Mouse (Mus musculus): ENCODE results near the gene St8sia6. TPM values are rescaled to one million over a fixed set of nuclear protein-coding genes. Genes with fewer than 3 reads are reported as not detected.

The St8sia6 gene
- polyA plus RNA-seq, 1 experiment from 2014 or later, result 0.02 TPM

DNA sequence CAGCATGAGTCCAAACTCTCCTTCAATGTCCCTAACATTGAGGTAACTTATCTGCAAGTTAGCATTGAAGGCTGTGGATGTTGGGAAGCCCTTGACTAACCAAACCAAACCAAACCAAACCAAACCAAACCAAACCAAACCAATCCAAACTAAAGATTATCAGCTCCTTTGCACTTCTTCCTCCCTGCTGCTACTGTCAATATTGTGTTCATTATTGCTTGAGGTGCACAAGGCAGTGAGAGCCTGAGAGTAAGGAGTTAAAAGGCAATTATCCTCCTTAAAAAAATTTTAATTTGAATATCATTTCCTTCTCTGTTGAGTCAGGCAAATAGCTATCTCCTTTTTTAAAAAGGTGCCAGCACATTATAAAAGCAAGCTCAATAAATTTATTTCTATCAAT is 190.8 kb downstream of the St8sia6 start:
- no peaks in the 10 kb centered on the region for H3K4me1 ChIP-seq (ENCODE audit: insufficient read depth)
- no peak overlapping the region for H3K4me2 ChIP-seq (ENCODE audit: low read depth, low read length)
- H3K9ac ChIP-seq (replicated peaks), result no peak overlapping the region
- no peaks in the 10 kb centered on the region for H3K9me3 ChIP-seq (ENCODE audit: low read length)
- no peak overlapping the region for H3K4me3 ChIP-seq (ENCODE audit: low read depth, low read length)
- H3K27me3 ChIP-seq (ENCODE audit: insufficient read depth, low read length), result no peaks in the 10 kb centered on the region
- no peak for DNase-seq
- no peaks in the 10 kb centered on the region for H3K36me3 ChIP-seq (replicated peaks; ENCODE audit: insufficient read depth, low read length)
- no peak for TF ChIP-seq EP300 (IDR thresholded peaks at IDR 0.05; ENCODE audit: low read depth)
- no peak for TF ChIP-seq CTCF (IDR thresholded peaks at IDR 0.05; ENCODE audit: low read depth)
- ATAC-seq, result no peak
- H3K27ac ChIP-seq (ENCODE audit: low read depth), result no peak overlapping the region

Other genes with a start within 250 kb of the St8sia6 start
- 4.1 and 4.4 TPM in 2 replicates for gene Trdmt1, start 249.4 kb downstream of the St8sia6 start, polyA plus RNA-seq (2015; fragmentation: Nextera tagmentation; extraction: Ambion mirVana)
- gene Vim, start 220.1 kb downstream of the St8sia6 start, polyA plus RNA-seq (2015; fragmentation: Nextera tagmentation; extraction: Ambion mirVana), result 97.4 and 105 TPM in 2 replicates